Mouse (Mus musculus): ENCODE results near the gene Gm42906. TPM values are rescaled to one million over a fixed set of nuclear protein-coding genes. Genes with fewer than 3 reads are reported as not detected.

Gm42906 gene
- polyA plus RNA-seq, 1 experiment from 2014 or later, result not detected

- H3K27ac ChIP-seq, result no peak overlapping the region
- ATAC-seq, result no peak
- H3K9me3 ChIP-seq (replicated peaks), result 0 out of 2 replicates have a peak, but pooled peaks cover 7% of the 10 kb centered on the region
- no peaks in the 10 kb centered on the region for H3K36me3 ChIP-seq (ENCODE audit: poor library complexity, severe bottlenecking)
- no peak overlapping the region for H3K9ac ChIP-seq
- no peaks in the 10 kb centered on the region for H3K27me3 ChIP-seq
- 94% methylated on average over 10 of the region's 10 CpGs for WGBS
- H3K4me1 ChIP-seq, result peaks cover 13% of the 10 kb centered on the region; the same call in 1 of the 2 replicates
- no peak overlapping the region for H3K4me3 ChIP-seq
- H3K4me2 ChIP-seq, result no peak overlapping the region
These were observed 368.6 kb downstream of the Gm42906 start for GRCm38 (mm10) chr5:151059352-151059751.

- no peak overlapping the region for H3K4me3 ChIP-seq
- 0 out of 2 replicates have a peak, but pooled peaks cover 7% of the 10 kb centered on the region for H3K9me3 ChIP-seq (replicated peaks)
- no peak overlapping the region for H3K27ac ChIP-seq
- peaks cover 18% of the 10 kb centered on the region; the same call in 1 of the 2 replicates for H3K4me1 ChIP-seq
- H3K9ac ChIP-seq, result no peak overlapping the region
- H3K27me3 ChIP-seq, result no peaks in the 10 kb centered on the region
- 92% methylated on average over 5 of the region's 5 CpGs for WGBS
- no peak overlapping the region for H3K4me2 ChIP-seq
- no peak for ATAC-seq
- H3K36me3 ChIP-seq (ENCODE audit: poor library complexity, severe bottlenecking), result no peaks in the 10 kb centered on the region
These were observed 370.2 kb downstream of the Gm42906 start for GRCm38 (mm10) chr5:151057716-151058115.

- H3K9ac ChIP-seq, result no peak overlapping the region
- H3K4me2 ChIP-seq, result no peak overlapping the region
- H3K4me3 ChIP-seq, result no peak overlapping the region
- H3K4me1 ChIP-seq, result peaks cover 18% of the 10 kb centered on the region; the same call in 1 of the 2 replicates
- H3K36me3 ChIP-seq (ENCODE audit: poor library complexity, severe bottlenecking), result no peaks in the 10 kb centered on the region
- no peaks in the 10 kb centered on the region for H3K27me3 ChIP-seq
- 0 out of 2 replicates have a peak, but pooled peaks cover 2% of the 10 kb centered on the region for H3K9me3 ChIP-seq (replicated peaks)
- 76% methylated on average over 6 of the region's 6 CpGs for WGBS
- ATAC-seq, result no peak
- no peak overlapping the region for H3K27ac ChIP-seq
These were observed 371.1 kb downstream of the Gm42906 start for GRCm38 (mm10) chr5:151056920-151057294.

- 79% methylated on average over 12 of the region's 12 CpGs for WGBS
- Histone ChIP-seq H3K9ac (no peak overlapping the region), H3K4me1 (peaks cover 18% of the 10 kb centered on the region; the same call in 1 of the 2 replicates), H3K9me3 (replicated peaks) (no peaks in the 10 kb centered on the region), H3K36me3 (ENCODE audit: poor library complexity, severe bottlenecking) (no peaks in the 10 kb centered on the region), H3K4me2 (no peak overlapping the region), H3K27ac (no peak overlapping the region; the same call in 1 of the 2 replicates), H3K4me3 (no peak overlapping the region), H3K27me3 (no peaks in the 10 kb centered on the region)
- no peak for ATAC-seq
These were observed 371.6 kb downstream of the Gm42906 start for GRCm38 (mm10) chr5:151056255-151056919.

- H3K27ac ChIP-seq, result no peak overlapping the region
- no peak overlapping the region for H3K4me2 ChIP-seq
- WGBS, result 93% methylated on average over 11 of the region's 11 CpGs
- ATAC-seq, result no peak
- H3K36me3 ChIP-seq (ENCODE audit: poor library complexity, severe bottlenecking), result no peaks in the 10 kb centered on the region
- no peak overlapping the region for H3K4me3 ChIP-seq
- peaks cover 18% of the 10 kb centered on the region; the same call in 1 of the 2 replicates for H3K4me1 ChIP-seq
- no peaks in the 10 kb centered on the region for H3K9me3 ChIP-seq (replicated peaks)
- no peak overlapping the region for H3K9ac ChIP-seq
- H3K27me3 ChIP-seq, result no peaks in the 10 kb centered on the region
These were observed 372.4 kb downstream of the Gm42906 start for GRCm38 (mm10) chr5:151055426-151056090.

GRCm38 (mm10) chr5:151054743-151055114, 373.2 kb downstream of the Gm42906 start:
- no peaks in the 10 kb centered on the region for H3K27me3 ChIP-seq
- H3K36me3 ChIP-seq (ENCODE audit: poor library complexity, severe bottlenecking), result no peaks in the 10 kb centered on the region
- 45% methylated on average over 4 of the region's 4 CpGs for WGBS
- ATAC-seq, result no peak
- H3K9ac ChIP-seq, result no peak overlapping the region
- no peak overlapping the region for H3K4me2 ChIP-seq
- peaks cover 18% of the 10 kb centered on the region; the same call in 1 of the 2 replicates for H3K4me1 ChIP-seq
- no peaks in the 10 kb centered on the region for H3K9me3 ChIP-seq (replicated peaks)
- H3K27ac ChIP-seq, result no peak overlapping the region
- no peak overlapping the region for H3K4me3 ChIP-seq

- Histone ChIP-seq H3K36me3 (ENCODE audit: poor library complexity, severe bottlenecking) (no peaks in the 10 kb centered on the region), H3K9ac (no peak overlapping the region), H3K4me1 (peaks cover 18% of the 10 kb centered on the region; the same call in 1 of the 2 replicates), H3K4me2 (no peak overlapping the region), H3K4me3 (no peak overlapping the region), H3K9me3 (replicated peaks) (no peaks in the 10 kb centered on the region), H3K27me3 (no peaks in the 10 kb centered on the region), H3K27ac (no peak overlapping the region)
- peak; percentile 51; the same call in 1 of the 2 replicates for ATAC-seq
- 29% methylated on average over 7 of the region's 7 CpGs for WGBS
These were observed 373.7 kb downstream of the Gm42906 start for GRCm38 (mm10) chr5:151054100-151054742.

GRCm38 (mm10) chr5:151053190-151053589, 374.8 kb downstream of the Gm42906 start:
- Histone ChIP-seq H3K9ac (no peak overlapping the region), H3K4me3 (no peak overlapping the region), H3K27ac (no peak overlapping the region), H3K9me3 (replicated peaks) (no peaks in the 10 kb centered on the region), H3K4me1 (peaks cover 18% of the 10 kb centered on the region; the same call in 1 of the 2 replicates), H3K4me2 (no peak overlapping the region), H3K36me3 (ENCODE audit: poor library complexity, severe bottlenecking) (no peaks in the 10 kb centered on the region), H3K27me3 (no peaks in the 10 kb centered on the region)
- 95% methylated on average over 5 of the region's 5 CpGs for whole genome bisulfite sequencing
- ATAC-seq, result no peak

- H3K27me3 ChIP-seq, result no peaks in the 10 kb centered on the region
- H3K4me1 ChIP-seq, result peaks cover 18% of the 10 kb centered on the region; the same call in 1 of the 2 replicates
- 95% methylated on average over 8 of the region's 8 CpGs for WGBS
- no peak overlapping the region for H3K9ac ChIP-seq
- no peaks in the 10 kb centered on the region for H3K9me3 ChIP-seq (replicated peaks)
- no peak for ATAC-seq
- no peak overlapping the region for H3K4me2 ChIP-seq
- H3K4me3 ChIP-seq, result no peak overlapping the region
- no peaks in the 10 kb centered on the region for H3K36me3 ChIP-seq (ENCODE audit: poor library complexity, severe bottlenecking)
- no peak overlapping the region for H3K27ac ChIP-seq
These were observed 375.6 kb downstream of the Gm42906 start for GRCm38 (mm10) chr5:151052331-151052730.

GRCm38 (mm10) chr5:151047488-151047887, 380.5 kb downstream of the Gm42906 start:
- Histone ChIP-seq H3K9ac (no peak overlapping the region), H3K36me3 (ENCODE audit: poor library complexity, severe bottlenecking) (no peaks in the 10 kb centered on the region), H3K4me1 (no peaks in the 10 kb centered on the region), H3K4me2 (no peak overlapping the region), H3K9me3 (replicated peaks) (no peaks in the 10 kb centered on the region), H3K27me3 (no peaks in the 10 kb centered on the region), H3K27ac (no peak overlapping the region), H3K4me3 (no peak overlapping the region)
- no peak for ATAC-seq
- WGBS, result 88% methylated on average over 12 of the region's 12 CpGs

- Histone ChIP-seq H3K4me2 (no peak overlapping the region), H3K36me3 (ENCODE audit: poor library complexity, severe bottlenecking) (no peaks in the 10 kb centered on the region), H3K27me3 (no peaks in the 10 kb centered on the region), H3K4me3 (no peak overlapping the region), H3K27ac (no peak overlapping the region), H3K9me3 (replicated peaks) (no peaks in the 10 kb centered on the region), H3K4me1 (no peaks in the 10 kb centered on the region), H3K9ac (no peak overlapping the region)
- 84% methylated on average over 7 of the region's 7 CpGs for WGBS
- ATAC-seq, result no peak
These were observed 381.0 kb downstream of the Gm42906 start for GRCm38 (mm10) chr5:151046917-151047316.

GRCm38 (mm10) chr5:151046131-151046530, 381.8 kb downstream of the Gm42906 start:
- Histone ChIP-seq H3K27ac (no peak overlapping the region), H3K9ac (no peak overlapping the region), H3K27me3 (no peaks in the 10 kb centered on the region), H3K36me3 (ENCODE audit: poor library complexity, severe bottlenecking) (no peaks in the 10 kb centered on the region), H3K4me3 (no peak overlapping the region), H3K4me2 (no peak overlapping the region), H3K9me3 (replicated peaks) (no peaks in the 10 kb centered on the region), H3K4me1 (no peaks in the 10 kb centered on the region)
- no peak for ATAC-seq
- WGBS, result 89% methylated on average over 6 of the region's 6 CpGs

All from forebrain, embryonic 13.5 days (tissue).